Mouse (Mus musculus) erythroblast, embryonic 14.5 days (primary cell): ENCODE measurements at regions not wholly inside any gene's neighbourhood (a gene's known extent, or its start where the extent isn't known, plus 50 kb on each side); places are given as distances from the start of the nearest gene placed in this dataset.

Experiments used
- GATA1 ChIP-seq: IDR thresholded peaks from 2 replicates; pipeline ENCODE4 v1.6.1; 2012; ENCODE audit warnings: low read length, inconsistent platforms, mixed read lengths
- TAL1 ChIP-seq: IDR thresholded peaks from 3 replicates; pipeline ENCODE4 v1.6.1; 2012; ENCODE audit warnings: low read length, inconsistent platforms, mixed read lengths

DNA sequence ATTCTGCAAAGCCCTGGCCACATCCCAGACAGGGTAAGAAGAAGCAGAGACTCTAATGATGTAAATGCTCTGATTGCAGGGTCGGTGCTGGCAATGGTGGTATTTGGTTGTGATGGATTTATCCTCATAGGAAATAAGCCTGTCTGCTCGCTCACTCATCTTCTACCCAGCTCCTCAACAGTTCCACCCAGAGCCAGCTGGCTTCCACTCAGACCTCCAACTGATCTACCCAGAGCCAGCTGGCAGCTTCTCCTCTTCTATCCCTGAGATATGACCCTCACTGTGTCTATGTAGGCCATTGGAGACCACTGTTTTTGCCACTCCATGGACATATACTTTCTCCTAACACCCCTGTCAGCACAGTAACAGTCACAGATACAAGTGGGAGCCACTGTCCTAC is 231.4 kb downstream of the Lpin1 start:
- no peak for TF ChIP-seq TAL1
- TF ChIP-seq GATA1 = no peak
